Mouse (Mus musculus): Measurements from ENCODE around the gene Cacna1e.

GRCm38 (mm10) chr1:154843427-154843826, 40.9 kb downstream of the Cacna1e start:
- no peak for TF ChIP-seq MYC (IDR thresholded peaks at IDR 0.05; ENCODE audit: low read depth, low read length)
- no peak for TF ChIP-seq CTCF (conservative IDR thresholded peaks at IDR 0.05 in 1 of 2, IDR thresholded peaks at IDR 0.05 in 1 of 2; ENCODE audit: low read depth in 2 of 2, low read length in 2 of 2)
- no peak for TF ChIP-seq SMC3 (IDR thresholded peaks at IDR 0.05; ENCODE audit: low read depth, low read length)
- TF ChIP-seq ELF1 (IDR thresholded peaks at IDR 0.05; ENCODE audit: low read depth, low read length), result no peak
- no peak for TF ChIP-seq KAT2A (IDR thresholded peaks at IDR 0.05; ENCODE audit: insufficient replicate concordance, low read length)
- no peak for TF ChIP-seq BHLHE40 (IDR thresholded peaks at IDR 0.05; ENCODE audit: low read depth, low read length)
- TF ChIP-seq MAX (IDR thresholded peaks at IDR 0.05; ENCODE audit: low read length), result no peak
- TF ChIP-seq MAFK (IDR thresholded peaks at IDR 0.05; ENCODE audit: insufficient replicate concordance, low read length), result no peak
- no peak for TF ChIP-seq MAZ (IDR thresholded peaks at IDR 0.05; ENCODE audit: low read depth, low read length)
- no peak for TF ChIP-seq NELFE (IDR thresholded peaks at IDR 0.05; ENCODE audit: low read depth, low read length)
- TF ChIP-seq POLR2A (IDR thresholded peaks at IDR 0.05; ENCODE audit: low read depth, low read length), result no peak
